Mouse (Mus musculus) c-Kit-positive CD71-positive TER-119-positive erythroid progenitor cells, embryonic 14.5 days (primary cell): ENCODE results near the gene Tomt.
A peak's percentile ranks its signal among the peaks of the same experiment; 100 is the strongest.

Experiments used
- DNase-seq: peaks from one replicate; pipeline ENCODE4 v3.0.0-alpha.2; 2013; ENCODE audit warnings: low spot score

Tomt gene

DNA sequence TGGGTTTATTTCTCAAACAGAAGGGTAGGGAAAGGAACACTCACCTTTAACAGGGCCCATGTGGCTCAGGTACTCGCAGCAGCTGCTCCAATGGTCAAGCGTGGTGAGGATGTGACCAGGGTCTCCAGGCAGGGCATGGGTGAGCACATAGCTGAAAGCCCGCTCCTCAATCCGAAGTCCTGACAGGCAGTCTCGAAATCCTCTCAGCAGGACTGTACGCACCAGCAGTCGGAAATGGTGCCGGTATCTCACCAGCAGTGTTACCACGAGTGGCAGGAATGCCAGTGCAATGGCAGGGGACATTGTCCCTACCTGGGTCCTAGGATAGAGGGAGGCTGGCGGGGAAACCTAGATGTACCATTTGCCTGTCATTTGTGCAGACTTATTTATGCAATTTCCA is 4.2 kb downstream of the Tomt start:
- no peak for DNase-seq

DNA sequence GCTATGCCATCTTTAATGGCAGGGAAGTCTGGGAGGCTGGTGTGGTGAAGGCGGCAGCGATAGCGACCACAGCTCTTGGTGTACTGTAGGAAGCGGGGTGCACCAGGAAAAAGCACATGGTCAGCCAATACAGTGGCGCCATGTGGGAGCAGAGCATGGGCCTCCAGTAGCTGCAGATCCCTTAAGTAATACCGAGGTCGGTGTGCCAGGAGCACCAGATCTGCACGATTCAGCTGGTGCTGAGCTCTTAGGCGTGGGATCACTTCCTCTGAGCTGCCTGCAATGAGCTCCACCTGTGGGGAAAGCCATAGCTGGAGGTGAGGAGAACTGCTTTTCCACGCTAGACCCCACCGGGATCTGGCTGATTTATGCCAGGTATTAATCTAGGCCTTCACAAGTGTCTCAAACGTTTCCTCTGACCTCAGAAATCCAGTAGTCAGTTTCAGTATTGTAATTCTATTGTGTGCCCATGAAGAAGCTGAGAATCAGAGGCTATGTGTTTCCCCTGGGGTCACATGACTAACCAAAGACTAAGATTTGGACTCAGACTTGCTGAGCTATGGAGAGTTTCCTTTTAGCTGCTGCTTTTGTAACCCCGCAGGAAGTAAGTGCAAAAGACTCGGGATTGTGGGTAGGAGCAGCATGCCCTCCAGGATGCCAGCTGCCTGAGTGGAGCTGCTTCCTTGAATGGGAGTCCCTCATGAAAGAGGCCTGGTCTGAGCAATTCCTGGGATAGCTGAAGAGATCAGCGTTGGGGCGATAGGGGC is 5.6 kb downstream of the Tomt start:
- no peak for DNase-seq

DNA sequence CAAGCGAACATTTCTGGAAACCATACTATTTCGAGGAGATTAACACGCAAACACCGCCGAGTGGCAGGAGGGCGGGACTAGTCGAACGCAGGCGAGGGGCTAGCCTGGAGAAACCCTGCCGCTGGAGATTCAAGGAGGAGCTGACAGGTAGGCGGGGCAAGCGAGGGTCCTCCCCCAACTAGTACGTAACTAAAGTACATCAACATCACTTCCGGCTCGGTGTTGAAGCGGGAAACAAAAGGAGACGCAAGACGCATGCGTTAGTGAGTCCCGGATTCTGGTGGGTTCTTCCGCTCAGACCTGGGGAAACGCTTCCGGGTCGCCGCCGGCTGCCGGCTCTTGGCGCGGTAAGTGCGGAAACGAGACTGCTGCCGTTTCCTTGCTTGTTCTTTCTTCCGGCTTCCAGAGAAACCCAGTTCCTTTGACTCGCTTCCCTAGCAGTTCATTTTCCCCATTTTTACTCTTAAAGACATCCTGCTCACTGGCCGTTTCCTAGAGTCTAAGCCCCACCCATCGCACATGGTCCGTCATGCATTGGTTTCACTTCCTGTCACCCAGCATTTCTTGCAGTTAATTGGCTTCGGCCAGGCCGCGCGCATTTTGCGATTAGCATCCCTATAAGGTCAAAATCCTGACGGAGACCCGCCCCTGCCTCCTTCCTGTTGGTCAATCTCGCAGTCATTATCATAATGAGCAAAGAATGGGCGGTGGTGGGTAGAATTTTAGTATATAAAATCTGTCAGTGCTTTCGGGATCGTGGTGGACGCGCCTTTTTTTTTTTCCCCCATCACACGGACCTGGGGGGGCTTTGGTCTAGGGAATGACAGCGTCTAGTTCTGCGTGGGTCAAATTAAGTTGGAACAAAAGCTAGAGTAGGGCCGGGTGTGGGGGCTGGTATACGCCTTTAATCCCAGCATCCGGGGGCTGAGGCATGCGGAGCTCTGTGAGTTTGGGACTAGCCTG is 9.8 kb downstream of the Tomt start:
- peak; percentile 99 for DNase-seq

- no peak for DNase-seq
Measured at GRCm38 (mm10) chr7:101895695-101896094, 10.5 kb downstream of the Tomt start.

DNA sequence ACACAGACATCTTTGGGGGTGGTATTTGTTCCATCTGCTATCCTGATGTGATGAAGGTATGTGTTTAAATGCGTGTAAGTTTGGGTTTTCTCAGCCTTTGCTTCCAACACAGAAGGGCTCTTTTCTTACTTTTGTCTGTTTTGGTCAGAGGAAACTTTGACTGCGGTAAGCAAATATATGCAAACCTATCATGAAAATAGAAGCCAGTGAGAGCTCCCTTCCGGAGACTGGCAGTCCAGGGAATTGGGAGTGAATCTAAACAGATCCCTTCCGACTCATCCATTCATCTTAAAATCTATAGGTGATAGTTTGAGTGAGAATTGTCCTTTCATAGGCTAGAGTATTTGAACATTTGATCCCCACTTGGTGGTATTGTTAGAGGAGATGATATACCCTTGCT is 17.7 kb downstream of the Tomt start:
- no peak for DNase-seq

DNA sequence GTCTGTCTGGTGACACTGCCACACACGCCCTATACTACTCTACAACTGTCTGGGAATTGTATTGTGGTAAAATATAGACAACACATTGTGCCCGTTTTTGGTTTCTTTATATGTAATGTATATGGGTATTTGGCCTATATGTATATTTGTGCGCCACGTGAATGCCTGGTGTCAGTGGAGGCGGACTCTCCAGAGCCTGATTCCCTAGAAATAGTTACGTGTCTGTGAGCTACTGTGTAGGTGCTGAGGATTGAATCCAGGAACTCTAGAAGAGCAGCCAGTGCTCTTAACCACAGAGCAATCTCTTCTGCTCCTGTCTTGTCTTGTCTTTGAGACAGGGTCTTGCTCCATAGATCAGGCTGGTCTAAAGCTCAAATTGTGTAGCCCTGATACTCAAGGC is 19.9 kb downstream of the Tomt start:
- DNase-seq = no peak

DNA sequence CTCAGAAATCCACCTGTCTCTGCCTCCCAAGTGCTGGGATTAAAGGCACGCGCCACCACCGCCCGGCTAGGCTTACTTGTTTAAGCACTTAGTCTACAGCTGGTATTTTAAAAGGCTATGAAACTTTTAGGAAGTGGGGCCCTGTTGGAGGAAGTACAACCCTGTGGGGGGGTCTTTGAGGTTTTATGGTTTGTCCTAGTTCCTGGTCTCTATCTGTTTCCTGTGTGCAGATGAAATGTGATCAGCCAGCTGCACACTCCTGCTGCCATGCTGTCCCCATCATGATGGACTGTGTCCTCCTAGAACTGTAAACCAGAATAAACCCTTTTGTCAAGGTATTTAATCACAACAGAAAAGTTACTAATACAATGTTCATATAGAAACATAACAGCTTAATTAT is 22.0 kb downstream of the Tomt start:
- no peak for DNase-seq

- DNase-seq = no peak
Measured at GRCm38 (mm10) chr7:101882413-101883154, 23.6 kb downstream of the Tomt start.

DNA sequence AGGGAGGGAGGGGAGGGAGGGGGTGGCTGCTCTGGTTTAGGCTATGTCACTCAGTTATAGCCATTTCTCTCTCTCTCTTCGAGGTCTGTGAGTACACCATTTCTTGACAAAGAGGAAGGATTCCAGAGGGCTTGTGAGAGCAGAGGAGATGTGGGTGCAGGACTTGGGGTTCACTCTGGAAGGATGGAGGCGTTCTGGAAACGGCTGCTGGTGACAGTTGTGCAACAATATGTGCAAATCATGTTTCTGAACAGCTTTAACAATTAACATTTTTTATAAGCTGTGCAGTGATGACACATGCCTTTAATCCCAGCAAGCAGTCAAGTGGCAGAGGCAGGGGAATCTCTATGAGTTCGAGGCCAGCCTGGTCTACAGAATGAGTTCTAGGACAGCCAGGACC is 25.3 kb downstream of the Tomt start:
- DNase-seq = no peak

DNA sequence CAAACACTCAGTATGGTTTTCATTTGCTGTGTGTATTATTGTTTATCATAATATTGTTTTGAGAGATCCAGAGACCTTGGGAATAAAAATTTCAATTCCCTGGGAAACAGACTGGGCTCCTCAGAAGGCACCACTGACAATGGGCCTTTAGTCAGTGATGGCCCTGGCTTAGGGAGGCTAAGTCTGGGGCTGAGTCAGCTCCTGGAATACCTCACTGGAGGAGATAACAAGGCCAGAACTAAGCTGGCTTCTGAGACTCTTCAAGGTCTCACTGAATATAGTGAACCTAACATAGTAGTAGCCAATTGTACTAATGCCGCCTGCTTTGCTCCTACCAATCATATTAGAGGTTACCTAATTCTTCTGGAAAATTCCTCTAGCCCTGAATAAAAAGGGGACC is 30.2 kb downstream of the Tomt start:
- no peak for DNase-seq

DNA sequence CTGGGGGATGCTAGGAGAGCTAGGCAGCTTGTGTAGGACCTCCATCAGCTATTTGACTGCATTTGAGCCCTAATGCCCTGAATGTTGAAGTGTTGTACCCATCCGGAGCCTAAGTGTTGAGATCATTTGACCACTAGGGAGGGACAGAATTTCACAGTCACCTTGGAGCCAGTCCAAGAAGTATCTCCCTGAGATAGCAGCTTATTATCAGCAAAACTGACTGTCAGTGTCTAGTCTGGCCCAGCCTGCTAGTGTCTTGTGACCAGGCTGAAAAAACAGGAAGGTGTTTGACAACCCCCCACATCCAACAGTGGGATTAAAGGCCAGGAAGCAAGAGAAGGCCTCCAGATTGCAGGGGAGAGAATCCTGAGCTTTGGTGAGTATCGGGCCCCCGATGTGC is 34.9 kb downstream of the Tomt start:
- DNase-seq = no peak

DNA sequence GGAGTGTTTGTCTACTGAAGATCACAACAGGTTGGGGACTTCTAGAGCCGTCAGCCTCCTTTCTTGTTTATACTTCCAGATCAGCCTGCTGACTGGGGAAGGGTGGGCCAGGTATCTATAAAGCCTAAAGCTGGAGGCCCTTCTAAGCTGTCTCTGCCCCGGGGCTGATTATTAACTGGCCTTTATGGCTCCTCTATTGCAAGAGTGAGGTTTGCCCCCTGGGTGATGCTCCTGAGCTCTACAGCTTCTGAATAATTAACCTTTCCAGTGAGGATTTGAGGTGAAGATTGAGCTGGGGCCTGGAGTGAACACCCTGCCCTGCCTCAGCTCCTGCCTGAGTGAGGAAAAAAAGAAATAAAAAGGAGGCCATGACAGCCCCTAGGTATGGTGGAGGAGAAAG is 35.5 kb downstream of the Tomt start, which contains the start of gene Folr1:
TSS of gene Folr1 (minus strand) at position 160 of the 400 bp plus-strand sequence.
- no peak for DNase-seq

- DNase-seq = no peak
Measured at GRCm38 (mm10) chr7:101869163-101869500, 37.0 kb downstream of the Tomt start.

GRCm38 (mm10) chr7:101868241-101869162 is 37.7 kb downstream of the Tomt start:
- DNase-seq = no peak

DNA sequence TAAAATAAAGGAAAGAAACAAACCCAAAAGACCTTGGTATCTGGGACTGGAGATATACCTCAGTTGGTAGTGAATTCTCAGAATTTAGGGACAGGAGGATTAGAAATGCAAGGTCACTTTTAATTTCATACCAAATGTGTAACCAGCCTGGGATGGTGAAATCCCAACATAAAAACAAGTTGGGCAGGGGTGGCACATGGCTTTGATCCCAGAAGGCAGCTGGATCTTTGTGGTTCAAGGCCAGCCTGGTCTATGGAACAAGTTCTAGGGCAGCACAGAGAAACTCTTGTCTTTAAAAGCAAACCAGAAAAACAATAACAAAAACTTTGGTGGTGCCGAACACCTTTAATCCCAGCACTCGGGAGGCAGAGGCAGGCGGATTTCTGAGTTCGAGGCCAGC is 38.7 kb downstream of the Tomt start:
- no peak for DNase-seq

DNA sequence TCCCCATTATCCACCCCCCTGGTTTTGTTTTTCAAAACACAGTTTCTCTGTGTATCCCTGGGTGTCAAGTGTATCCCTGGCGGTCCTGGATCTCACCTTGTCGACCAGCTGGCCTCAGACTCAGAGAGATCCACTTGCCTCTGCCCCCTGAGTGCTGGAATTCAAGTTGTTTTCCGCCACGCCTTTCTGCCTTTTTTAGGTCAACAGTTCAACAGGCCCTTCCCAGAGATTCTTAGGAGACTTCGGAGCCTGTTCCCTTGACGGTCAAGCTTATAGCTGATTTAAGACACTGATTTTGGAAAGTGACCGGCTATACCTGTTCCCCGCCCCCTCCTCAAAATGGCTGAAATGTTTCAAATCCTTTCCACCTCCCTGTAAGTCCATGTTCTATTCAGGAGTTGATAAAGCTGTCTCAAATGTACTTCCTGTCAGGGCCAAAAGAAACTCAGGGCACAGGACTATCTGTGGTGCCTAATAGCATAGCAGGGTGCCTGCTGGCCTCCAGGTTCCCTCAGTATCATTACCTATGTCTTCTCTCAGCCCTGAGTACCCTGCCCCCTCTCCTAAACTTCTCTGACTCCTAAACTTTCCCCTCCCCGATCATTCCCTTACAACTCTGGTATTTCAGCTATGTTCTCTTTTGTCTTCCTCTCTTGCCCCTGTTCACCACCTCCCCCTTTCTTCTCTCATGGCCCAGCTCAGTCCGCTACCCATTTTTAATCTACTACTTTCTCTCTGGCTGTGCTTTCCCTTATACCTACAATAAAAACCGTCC is 39.5 kb downstream of the Tomt start:
- DNase-seq = no peak

DNA sequence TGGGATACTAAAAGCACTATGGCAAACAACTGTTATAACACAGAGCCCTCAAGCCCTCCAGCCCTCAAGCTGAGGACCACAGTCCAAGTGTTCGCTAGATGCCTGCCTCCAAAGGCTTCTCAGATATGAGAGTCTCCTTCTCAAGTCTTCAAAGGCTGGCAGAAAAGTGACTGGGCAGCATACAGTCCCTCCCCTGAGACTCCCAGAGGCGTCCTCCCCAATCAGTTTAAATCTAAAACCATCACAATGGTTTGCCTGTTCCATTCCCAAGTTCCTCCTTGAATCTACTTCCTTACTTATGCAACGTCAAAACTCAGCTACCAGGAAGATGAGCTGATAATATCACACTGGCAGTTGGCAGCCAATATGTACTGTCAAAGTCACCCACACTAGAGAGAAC is 42.7 kb downstream of the Tomt start, which contains the start of gene Anapc15:
TSS of gene Anapc15 (plus strand) at position 301 of the 400 bp plus-strand sequence.
- no peak for DNase-seq

- DNase-seq = no peak
Measured at GRCm38 (mm10) chr7:101862291-101862690, 43.9 kb downstream of the Tomt start.

GRCm38 (mm10) chr7:101860978-101861377 is 45.2 kb downstream of the Tomt start:
- no peak for DNase-seq

- no peak for DNase-seq
Measured at GRCm38 (mm10) chr7:101858362-101858761, 47.8 kb downstream of the Tomt start.

GRCm38 (mm10) chr7:101857094-101857493 is 49.1 kb downstream of the Tomt start, which contains the start of gene Folr2:
TSS of gene Folr2 (minus strand) at chr7:101857194.
- DNase-seq = no peak
